Mouse (Mus musculus): ENCODE results near the gene Trappc13. TPM values are rescaled to one million over a fixed set of nuclear protein-coding genes. Genes with fewer than 3 reads are reported as not detected.

Trappc13 gene
- total RNA-seq, 2 experiments from 2014 or later = 31.0 to 34.1 TPM

DNA sequence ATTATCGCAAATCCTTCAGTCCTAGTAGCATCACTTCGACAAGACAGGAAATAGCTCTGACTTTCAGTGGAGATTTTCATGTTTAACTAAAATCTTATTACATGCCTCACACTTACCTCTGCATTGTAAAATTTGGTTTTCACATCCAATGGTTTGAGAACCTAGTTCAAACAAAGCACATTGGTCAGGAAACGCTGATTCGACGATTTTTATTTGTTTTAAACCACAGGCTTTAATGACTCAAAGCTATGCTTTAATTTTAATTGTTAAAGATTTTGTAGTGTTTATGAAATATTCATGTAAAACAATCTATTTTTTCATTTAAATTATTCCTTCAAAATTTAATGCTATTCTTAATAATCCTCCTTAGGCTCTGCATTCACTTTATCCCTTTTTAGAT, 24.1 kb downstream of the Trappc13 start:
- TF ChIP-seq CTCF (IDR thresholded peaks at IDR 0.05) = no peak
- intact Hi-C loops (cut with DNase I) = no loop called here

GRCm38 (mm10) chr13:104145646-104146045, 32.6 kb downstream of the Trappc13 start:
- Histone ChIP-seq H3K27ac (no peak overlapping the region), H3K4me3 (no peak overlapping the region)
- no peak for TF ChIP-seq CTCF (IDR thresholded peaks at IDR 0.05)
- intact Hi-C loops (cut with DNase I) = no loop called here
- no peak for DNase-seq

More for the DNA sequence above, 24.1 kb downstream of the Trappc13 start:
- H3K27ac ChIP-seq = no peak overlapping the region
- no peak overlapping the region for H3K4me3 ChIP-seq
- DNase-seq = no peak

DNA sequence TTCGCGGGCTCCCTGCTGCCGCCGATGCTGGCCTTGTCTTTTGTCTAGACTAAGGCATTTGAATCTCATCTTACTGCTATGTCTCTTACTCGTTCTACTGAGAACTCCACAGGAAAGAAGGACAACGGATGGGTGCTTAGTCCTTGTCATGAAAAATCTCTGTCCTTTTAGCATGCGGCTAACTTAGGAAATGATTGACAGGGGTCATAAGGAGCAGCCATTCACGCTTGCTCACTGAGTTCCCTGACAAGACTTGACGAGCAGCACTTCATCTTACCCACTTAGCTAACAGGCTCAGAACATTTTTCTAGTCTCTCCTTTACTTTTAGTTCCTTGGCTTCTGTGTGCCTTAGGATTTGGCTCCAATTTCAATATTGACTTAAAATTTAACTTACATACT, 33.4 kb downstream of the Trappc13 start:
- intact Hi-C loops (cut with DNase I) = no loop called here
- Histone ChIP-seq H3K4me3 (no peak overlapping the region), H3K27ac (no peak overlapping the region)
- no peak for DNase-seq
- TF ChIP-seq CTCF (IDR thresholded peaks at IDR 0.05) = no peak

- peak; percentile 75 for DNase-seq
- intact Hi-C loops (cut with DNase I) = no loop called here
- Histone ChIP-seq H3K27ac (peak overlapping the region; percentile 60), H3K4me3 (peak overlapping the region; percentile 66)
- TF ChIP-seq CTCF (IDR thresholded peaks at IDR 0.05) = peak; percentile 84
These were observed 38.7 kb downstream of the Trappc13 start for GRCm38 (mm10) chr13:104139369-104140209.

DNA sequence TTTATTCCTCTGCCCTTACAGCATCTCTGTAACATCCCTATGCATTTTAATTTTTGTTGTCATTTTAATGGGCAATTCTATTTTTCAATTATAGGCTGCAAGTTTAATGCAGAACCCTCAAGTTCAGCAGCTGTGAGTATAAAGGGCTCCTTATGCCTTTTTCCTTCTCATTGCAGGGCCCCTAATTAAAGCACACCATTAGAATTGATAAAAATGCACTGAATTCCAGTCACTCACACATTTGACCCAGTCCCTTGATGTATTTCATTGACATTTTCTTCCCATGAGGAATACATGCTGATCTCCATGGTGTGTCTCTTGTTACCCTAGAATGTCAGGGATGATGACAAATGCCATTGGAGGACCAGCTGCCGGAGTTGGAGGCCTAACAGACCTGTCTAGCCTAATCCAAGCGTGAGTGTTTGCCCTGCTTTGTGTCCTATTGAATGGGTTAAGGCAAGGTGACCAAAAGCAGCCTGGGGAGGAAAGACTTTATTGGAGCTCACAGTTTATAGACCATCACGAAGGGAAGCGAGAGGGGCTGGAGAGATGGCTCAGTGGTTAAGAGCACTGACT, 43.7 kb downstream of the Trappc13 start:
- DNase-seq = no peak
- no peak overlapping the region for H3K27ac ChIP-seq
- H3K4me3 ChIP-seq = no peak overlapping the region
- TF ChIP-seq CTCF (IDR thresholded peaks at IDR 0.05) = no peak
- intact Hi-C loops (cut with DNase I) = no loop called here

GRCm38 (mm10) chr13:104132561-104132960, 45.7 kb downstream of the Trappc13 start:
- intact Hi-C loops (cut with DNase I) = no loop called here
- DNase-seq = no peak
- H3K27ac ChIP-seq = no peak overlapping the region
- no peak overlapping the region for H3K4me3 ChIP-seq
- no peak for TF ChIP-seq CTCF (IDR thresholded peaks at IDR 0.05)

GRCm38 (mm10) chr13:104123662-104124381, 54.4 kb downstream of the Trappc13 start:
- no peak for DNase-seq
- intact Hi-C loops (cut with DNase I) = no loop called here
- no peak for TF ChIP-seq CTCF (IDR thresholded peaks at IDR 0.05)
- H3K27ac ChIP-seq = no peak overlapping the region
- H3K4me3 ChIP-seq = no peak overlapping the region

DNA sequence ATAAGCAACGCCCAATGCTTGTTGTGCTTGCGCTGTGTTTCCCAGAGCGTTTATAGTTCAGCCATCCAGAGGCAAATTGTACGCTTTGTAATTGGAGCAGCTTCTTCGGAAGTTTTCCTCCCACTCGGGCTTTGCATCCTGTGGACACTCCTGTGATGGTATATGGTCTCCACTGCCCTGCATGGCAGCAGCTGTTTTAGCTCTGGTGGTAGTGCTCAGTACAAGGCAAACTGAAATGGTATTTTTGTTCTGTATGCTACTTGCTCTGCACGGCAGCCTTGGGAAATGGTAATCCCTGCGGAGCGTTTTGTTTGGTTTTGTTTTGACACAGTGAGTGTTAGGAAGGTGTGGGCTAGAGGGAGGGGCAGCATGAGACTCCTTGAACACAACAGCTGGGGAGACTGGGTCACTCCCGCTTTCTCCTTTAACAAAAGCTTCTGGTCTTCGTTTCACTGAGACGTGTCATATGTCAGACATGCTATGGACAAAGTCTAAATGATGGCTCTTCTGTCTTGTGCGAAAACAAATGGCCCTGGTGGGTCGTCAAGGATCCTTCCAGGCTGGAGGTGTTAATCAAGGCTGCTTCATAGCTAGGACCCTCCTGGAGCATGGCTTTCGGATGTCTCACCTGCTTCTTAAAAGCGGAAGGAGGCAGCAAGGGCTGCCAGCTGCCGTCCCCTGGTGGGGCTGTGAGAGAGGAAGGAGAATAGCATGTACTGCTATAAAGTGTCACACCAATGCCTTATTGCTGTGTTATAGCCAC, 56.0 kb downstream of the Trappc13 start:
- no peak for DNase-seq
- H3K27ac ChIP-seq = no peak overlapping the region
- TF ChIP-seq CTCF (IDR thresholded peaks at IDR 0.05) = no peak
- intact Hi-C loops (cut with DNase I) = no loop called here
- peak overlapping the region; percentile 33 for H3K4me3 ChIP-seq

DNA sequence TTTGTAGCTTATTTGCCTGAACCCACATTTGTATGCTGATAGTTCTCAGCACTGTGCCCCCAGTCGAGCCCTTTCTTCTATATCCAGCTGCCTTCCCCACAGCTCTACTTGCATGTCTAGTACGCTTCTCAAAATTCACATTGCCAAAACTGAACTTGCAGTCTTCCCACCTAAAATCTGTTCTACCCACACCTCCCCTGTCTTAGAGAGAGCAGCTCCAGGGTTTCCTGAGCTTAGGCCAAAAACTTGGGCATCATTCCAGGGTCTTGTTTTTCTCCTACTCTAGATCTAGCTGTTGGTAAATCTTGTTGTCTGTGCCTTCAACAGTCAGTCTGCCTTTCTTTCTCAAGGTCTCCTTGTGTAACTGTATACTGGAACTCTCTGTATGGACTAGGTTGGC, 63.4 kb downstream of the Trappc13 start:
- no peak for DNase-seq
- Histone ChIP-seq H3K4me3 (no peak overlapping the region), H3K27ac (no peak overlapping the region)
- intact Hi-C loops (cut with DNase I) = no loop called here
- TF ChIP-seq CTCF (IDR thresholded peaks at IDR 0.05) = no peak

DNA sequence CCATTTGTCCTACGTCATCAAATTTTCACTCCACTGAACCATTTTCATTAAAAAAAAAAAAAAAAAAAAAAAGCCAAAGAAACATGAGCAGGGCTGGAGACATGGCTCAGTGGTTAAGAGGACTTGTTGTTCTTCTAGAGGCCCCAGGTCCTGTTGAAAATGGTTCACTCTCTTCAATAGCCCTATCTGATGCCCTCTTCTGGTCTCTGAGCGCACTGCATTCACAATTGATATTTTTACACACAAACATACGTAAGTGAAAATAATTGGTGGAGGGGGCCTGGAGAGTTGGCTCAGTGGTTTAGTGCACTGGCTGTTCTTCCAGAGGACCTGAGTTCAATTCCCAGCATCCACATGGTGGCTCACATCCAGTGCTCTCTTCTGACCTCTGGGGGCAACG, 64.5 kb downstream of the Trappc13 start:
- DNase-seq = no peak
- intact Hi-C loops (cut with DNase I) = no loop called here
- peak; percentile 8; the same call in 1 of the 2 replicates for TF ChIP-seq CTCF (IDR thresholded peaks at IDR 0.05)
- Histone ChIP-seq H3K27ac (no peak overlapping the region), H3K4me3 (no peak overlapping the region)

- DNase-seq = no peak
- Histone ChIP-seq H3K27ac (no peak overlapping the region), H3K4me3 (no peak overlapping the region)
- no peak for TF ChIP-seq CTCF (IDR thresholded peaks at IDR 0.05)
- intact Hi-C loops (cut with DNase I) = no loop called here
These were observed 65.9 kb downstream of the Trappc13 start for GRCm38 (mm10) chr13:104112266-104112900.

GRCm38 (mm10) chr13:104110526-104110925, 67.7 kb downstream of the Trappc13 start:
- intact Hi-C loops (cut with DNase I) = no loop called here
- DNase-seq = no peak
- Histone ChIP-seq H3K4me3 (peak overlapping the region; percentile 80), H3K27ac (peak overlapping the region; percentile 92)
- no peak for TF ChIP-seq CTCF (IDR thresholded peaks at IDR 0.05)

Data from gastrocnemius, adult 2 months (tissue).